Mouse (Mus musculus) bone marrow macrophage, adult 2 months (primary cell): ENCODE results near the gene Gse1.

Experiments
- CTCF ChIP-seq: IDR thresholded peaks from 2 replicates; pipeline ENCODE4 v1.5.1; 2012; ENCODE audit warnings: low read depth, mild to moderate bottlenecking, low read length, moderate library complexity
- POLR2A ChIP-seq: IDR thresholded peaks from 2 replicates; pipeline ENCODE4 v1.6.1; 2012; ENCODE audit warnings: mild to moderate bottlenecking, low read depth, low read length, borderline replicate concordance

GRCm38 (mm10) chr8:120344166-120344565 is 115.9 kb downstream of the Gse1 start:
- TF ChIP-seq CTCF (no peak), POLR2A (no peak)
